Mouse (Mus musculus) megakaryocyte-erythroid progenitor cell, adult 5-6 weeks (primary cell): ENCODE measurements around the gene Pof1b. TPM values are rescaled to one million over a fixed set of nuclear protein-coding genes. Genes with fewer than 3 reads are reported as not detected.

Experiments used
- ATAC-seq: replicated peaks from 2 replicates; pipeline ENCODE4 v1.8.0; 2016; ENCODE audit warnings: mild to moderate bottlenecking, inconsistent platforms; ENCODE audit not compliant: severe bottlenecking, poor library complexity, low FRiP score, low TSS enrichment
- total RNA-seq, 2 experiments: library from RNA; stranded (forward) in 1 of 2; stranded (reverse) in 1 of 2; fragments of 200-1000, 215-1000 nt in 1 of 2; fragments of >200 nt in 1 of 2; fragmentation: Nextera tagmentation in 1 of 2; gene quantifications; 2 replicates each; pipeline ENCODE4 v1.2.3; 2014 to 2017

Pof1b gene
- total RNA-seq (2014; fragmentation: Nextera tagmentation): not detected in 2 replicates
- not detected in 2 replicates for total RNA-seq (2017)

DNA sequence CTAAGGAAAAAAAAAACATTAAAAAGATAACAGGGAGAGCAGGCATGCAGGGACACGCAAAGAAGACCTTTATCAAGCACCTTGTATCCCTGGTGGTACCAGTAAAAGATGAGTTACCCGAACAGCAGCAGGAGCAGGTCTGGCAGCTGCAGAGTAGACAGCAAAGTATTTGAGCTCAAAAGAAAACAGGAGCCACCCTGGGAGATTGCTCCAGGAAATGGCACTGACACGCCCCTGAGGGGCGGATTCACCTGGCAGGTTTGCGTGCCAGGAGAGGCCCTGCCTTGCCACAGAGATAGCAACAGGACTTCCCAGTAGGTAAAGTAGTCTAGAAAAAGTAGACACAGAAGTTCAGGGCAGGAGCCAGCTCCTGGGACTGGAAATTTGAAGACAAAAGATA, at the start of gene Pof1b:
Gene Pof1b (minus strand): TSS at position 144 of the 400 bp plus-strand sequence.
- no peak for ATAC-seq

DNA sequence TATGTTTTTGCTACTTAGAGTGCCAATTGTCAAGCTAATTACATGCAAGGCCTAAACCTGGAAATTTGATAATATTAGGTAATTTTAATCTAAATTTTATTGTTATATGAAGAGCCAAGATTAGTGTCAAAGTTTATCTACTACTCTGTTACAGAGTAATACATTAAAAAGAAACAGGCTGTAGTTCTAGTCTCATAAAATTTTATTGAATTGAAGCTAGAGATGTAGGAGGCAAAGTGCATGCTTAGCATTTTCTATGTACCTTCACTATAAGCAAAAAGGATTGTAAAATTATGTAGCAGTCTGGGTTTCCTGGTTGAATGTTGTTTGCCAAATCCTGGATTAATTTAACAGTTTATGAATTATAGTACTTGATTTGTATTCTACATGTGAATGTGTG, 18.1 kb upstream of the Pof1b start:
- no peak for ATAC-seq

DNA sequence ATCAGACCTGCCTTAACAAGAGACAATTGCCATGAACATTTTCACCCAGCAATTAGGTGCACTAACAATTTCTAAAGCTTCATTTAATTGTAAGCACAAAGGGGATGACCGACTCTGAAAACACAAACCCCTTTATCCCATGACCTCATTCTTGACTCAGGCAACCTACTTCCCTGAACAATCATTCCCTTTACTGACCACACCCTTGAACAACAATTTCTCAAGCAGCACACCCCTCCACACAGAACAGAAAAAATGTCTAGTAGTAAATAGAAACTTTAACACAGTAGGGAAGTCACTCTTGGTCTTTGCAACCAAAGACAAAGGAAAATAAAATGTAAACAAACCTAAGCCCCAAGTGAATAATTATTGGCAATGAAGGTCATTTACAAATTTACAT, 4.1 kb downstream of the Pof1b start:
- no peak for ATAC-seq

DNA sequence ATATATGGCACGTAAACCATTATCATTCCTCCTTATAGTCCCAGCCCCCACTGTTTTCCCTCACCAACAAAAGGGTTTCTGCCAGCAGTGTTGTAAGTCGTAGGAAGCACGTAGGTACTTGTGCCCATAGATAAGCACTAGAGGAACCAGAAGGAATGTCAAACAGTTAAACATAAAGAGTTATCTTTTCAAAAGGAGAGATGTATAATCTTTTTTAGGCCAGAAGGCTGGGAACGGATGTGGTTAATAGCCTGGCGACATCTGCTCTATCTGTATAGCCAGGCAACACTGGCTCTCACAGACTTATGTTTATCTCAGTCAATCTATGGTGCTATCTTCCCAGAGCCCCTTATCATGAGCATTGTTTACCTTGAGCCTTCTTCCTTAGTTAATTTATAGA, 17.8 kb downstream of the Pof1b start:
- peak; percentile 71 for ATAC-seq

DNA sequence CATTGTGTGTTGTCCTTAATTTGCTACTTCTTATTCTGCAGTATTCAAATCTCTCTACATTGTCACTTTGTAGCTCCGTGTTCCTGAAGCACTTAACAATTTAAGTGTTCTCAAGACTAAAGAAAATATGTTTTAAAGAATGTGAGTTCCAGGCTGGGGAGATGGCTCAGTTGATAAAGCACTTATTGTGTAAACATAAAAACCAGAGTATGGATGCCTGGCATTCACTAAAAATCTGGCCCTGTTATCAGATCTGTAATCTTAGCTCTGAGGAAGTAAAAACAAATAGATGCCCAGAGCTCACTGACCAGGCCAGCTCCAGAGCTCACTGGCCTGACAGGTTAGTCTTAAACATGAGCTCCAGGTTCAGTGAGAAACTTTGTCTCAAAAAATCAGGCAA, 22.9 kb downstream of the Pof1b start:
- ATAC-seq: no peak

DNA sequence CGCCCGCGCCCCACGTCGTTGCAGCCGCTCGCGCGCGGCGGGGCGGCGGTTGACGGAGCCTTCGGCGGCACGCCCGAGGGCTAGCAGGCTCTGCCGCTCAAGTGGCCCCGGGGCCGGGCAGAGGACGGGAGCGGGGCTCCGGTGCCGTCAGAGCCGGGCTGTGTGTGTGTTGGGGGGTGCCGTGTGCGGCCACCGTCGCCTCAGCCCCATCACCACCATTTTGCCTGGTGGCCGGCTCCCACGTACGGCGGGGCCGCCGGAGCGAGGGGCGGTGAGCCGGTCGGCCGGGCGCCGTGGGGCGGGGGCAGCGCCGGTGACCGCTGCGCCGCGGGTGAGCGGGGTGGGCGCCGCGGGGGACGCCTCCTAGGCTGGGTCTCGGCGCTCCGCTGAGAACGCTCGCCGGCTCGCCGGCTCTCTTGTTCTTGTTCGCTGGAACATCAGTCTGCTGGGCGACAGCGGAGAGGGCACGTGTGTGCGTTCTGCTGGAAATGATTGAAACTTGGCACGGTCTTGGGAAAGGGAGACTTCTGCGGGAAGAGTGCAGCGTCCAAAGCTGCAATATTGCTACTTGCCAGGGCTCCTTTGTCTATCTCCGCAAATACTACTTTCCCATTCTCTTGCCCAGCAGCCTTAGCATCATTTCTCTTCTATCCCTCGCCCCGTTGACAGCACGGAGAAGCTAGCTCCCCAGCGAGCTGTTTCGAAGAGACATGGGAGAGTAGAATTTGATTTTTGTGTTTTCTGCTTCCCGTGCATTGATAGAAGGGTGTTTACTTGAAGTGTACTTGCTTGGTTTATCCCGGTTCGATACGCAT, 96.9 kb downstream of the Pof1b start:
- ATAC-seq: no peak

DNA sequence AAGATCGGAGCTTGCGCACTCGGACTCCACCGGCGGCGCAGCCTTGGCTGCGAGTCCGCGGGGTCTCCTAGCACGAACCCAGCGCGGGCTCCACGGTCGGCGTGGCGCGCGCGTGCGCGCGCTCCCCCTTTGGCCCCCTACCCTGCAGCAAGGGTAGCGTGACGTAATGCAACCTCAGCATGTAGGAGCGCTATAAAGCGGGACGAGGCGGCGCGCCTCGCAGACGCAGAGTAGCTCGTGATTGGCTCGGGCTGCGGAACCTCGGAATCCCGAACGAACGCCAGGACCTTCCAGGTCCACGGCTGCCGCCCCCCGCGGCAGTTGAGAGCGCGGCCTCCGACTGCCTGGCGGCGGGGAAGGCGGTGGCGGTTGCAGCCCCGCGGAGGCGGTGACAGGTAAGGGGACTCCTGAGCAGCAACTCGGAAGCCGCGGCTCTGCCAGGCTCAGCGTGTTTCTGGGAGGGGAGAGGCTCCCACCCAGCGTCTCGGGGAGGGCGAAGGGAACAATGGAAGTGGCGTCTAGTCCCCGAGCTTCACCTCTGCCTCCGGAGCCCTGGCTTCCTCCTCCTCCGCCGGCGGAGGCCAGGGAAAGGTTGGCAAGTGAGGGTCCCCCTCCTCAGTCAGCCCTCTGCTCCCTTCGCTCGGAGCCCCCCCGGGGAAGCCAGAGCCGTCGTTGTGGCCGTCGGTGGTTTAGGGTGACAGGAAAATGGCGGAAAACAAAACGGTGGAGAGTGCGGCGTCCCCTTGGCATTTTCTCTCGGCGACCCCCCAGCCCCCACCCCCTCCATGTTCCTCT, 97.7 kb downstream of the Pof1b start, which contains the start of gene Zfp711:
Gene Zfp711 (plus strand): TSS at position 16 of the 795 bp plus-strand sequence.
- 0 out of 2 replicates have a peak, but pooled peaks have one; percentile 30 for ATAC-seq

Other genes starting within 250 kb of the Pof1b start
- gene 2010106E10Rik, start 203.4 kb downstream of the Pof1b start, total RNA-seq (2014; fragmentation: Nextera tagmentation): not detected in 2 replicates
- gene 2010106E10Rik, start 203.4 kb downstream of the Pof1b start, total RNA-seq (2017): not detected in 2 replicates
- 0.11 TPM in 1 of 2 replicates, not detected in the other for gene Zfp711, start 98.1 kb downstream of the Pof1b start, total RNA-seq (2014; fragmentation: Nextera tagmentation)
- not detected in 2 replicates for gene Zfp711, start 98.1 kb downstream of the Pof1b start, total RNA-seq (2017)